Mouse (Mus musculus) gastrocnemius, postnatal 36 days (tissue): Measurements from ENCODE around the gene Srrm4. TPM values are rescaled to one million over a fixed set of nuclear protein-coding genes. Genes with fewer than 3 reads are reported as not detected.

Source experiments
- DNase-seq, 2 experiments: peaks; one replicate each; pipeline ENCODE4 v3.0.0; 2022
- intact Hi-C: fragments of 180-260 bp; cut with DNase I; formaldehyde crosslinking; loops from one replicate; pipeline ENCODE4 v1.15.1; 2025
- total RNA-seq, 2 experiments: library from RNA; stranded (reverse); gene quantifications; 2 replicates each; pipeline ENCODE4 v1.2.3; 2021

The Srrm4 gene
- total RNA-seq, 2 experiments from 2014 or later: 0.10 to 0.18 TPM

DNA sequence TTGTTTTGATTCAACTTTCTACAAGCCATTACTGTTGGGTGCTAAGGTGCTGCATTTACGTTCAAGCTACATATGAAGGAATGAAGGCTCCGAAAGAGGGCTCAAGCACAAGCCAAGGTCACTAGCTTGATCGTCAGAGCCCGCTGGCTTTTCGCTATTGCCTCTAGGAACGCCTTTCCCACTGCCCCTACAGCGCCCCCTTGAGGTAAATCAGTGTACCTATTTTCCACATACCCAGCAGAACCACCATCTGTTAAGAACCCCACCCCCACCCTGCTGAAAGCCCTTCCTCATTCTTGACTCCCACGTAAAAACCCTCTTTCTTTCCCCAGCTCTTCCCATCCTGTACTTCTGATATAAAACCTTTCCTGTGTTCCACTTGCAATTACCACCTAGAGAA lies 35.0 kb downstream of the Srrm4 start:
- intact Hi-C loops: no loop called here

DNA sequence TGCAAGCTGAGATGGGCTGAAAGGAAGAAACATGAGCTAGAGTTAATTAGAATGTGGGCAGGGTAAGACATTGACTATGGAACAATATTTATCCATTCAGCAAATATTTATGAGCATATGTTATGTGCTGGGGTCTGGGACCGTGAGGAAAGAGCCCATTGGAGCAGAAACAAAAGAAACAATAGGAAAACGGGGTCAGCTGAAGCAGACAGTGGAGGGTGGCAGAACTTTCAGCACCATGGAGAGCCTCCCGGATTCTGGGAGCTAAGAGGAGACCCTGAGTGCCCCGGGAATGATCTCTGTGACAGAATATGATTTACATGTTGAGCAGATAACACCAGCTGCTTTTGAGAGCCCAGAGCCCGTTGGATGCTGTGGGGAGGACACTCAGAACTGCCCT lies 37.7 kb downstream of the Srrm4 start:
- intact Hi-C loops: no loop called here
- no peak for DNase-seq

More for the DNA sequence above, 35.0 kb downstream of the Srrm4 start:
- no peak for DNase-seq

DNA sequence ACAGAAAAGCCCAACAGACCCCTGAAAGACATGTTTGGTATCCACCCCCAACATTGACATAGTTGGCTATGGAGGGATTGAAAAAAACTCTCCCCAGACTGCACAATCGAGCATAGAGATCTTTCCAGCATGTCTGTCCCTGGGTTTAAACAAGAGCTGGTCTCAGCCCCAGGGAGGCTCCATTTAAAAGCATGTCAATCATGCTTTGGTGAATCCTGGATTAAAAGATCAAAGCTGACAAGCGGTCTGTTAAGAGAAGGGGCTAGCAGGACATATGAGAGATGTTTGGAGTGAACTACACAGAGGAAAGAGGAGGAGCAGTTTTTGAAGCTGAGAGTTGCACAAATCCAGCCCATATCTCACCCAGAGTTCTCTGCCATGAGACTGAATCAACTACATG lies 38.5 kb downstream of the Srrm4 start:
- intact Hi-C loops: no loop called here
- no peak for DNase-seq

DNA sequence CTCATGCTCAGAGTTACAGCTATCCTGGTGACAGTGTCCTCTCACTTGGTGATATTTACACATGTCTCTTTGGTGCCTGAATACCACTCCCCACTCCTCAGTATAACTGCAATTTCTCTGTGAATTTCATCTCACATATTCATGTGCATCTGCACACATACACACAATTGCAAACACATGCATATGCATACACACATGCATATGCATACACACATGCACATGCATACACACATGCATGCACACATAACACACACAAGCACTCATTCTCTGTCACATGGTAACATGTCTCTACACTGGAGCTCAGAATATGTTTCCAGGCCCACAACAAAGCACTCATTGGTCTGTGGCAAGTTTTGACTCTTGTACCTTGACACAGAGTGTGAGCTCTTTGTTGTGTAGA lies 39.0 kb downstream of the Srrm4 start:
- no peak for DNase-seq

DNA sequence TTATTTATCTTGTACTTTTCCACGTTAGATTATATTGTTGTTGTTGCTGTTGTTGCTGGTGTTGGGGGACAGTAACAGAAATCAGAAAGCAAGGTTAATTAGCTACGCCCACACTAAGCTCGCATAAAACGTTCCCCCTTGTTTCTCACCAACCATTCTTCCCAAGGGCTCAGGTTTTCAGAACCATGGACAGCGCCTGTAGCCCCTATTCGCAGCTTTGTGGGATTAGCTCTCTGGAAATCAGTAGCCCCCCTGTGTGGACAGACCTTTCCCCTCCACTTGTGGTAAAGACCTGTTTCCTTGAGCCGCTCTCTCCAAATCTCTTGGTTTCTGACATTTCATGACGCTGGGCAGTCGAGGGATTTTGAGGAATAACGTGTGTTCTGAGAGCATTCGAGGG lies 45.9 kb downstream of the Srrm4 start:
- no peak for DNase-seq
- intact Hi-C loops: no loop called here

More for the DNA sequence above, 39.0 kb downstream of the Srrm4 start:
- intact Hi-C loops: no loop called here

DNA sequence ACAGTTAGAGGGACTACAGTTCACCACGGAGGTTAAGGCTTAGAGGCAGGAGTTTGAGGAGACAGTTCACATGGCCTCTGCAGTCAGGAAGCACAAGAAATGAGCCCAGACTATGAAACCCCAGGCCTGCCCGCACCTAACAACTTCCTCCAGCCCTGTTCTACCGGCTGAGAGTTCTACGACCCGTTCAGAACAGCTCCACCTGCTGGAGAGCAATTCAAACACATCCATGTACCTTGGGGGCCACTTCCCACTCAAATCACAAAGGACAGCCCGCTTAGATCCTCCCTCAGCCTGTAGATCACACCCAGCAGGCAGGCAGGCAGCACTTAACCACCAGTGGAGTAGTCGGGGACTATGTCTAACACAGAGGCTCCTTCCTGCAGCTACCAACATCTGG lies 49.3 kb downstream of the Srrm4 start:
- DNase-seq: no peak
- intact Hi-C loops: no loop called here

DNA sequence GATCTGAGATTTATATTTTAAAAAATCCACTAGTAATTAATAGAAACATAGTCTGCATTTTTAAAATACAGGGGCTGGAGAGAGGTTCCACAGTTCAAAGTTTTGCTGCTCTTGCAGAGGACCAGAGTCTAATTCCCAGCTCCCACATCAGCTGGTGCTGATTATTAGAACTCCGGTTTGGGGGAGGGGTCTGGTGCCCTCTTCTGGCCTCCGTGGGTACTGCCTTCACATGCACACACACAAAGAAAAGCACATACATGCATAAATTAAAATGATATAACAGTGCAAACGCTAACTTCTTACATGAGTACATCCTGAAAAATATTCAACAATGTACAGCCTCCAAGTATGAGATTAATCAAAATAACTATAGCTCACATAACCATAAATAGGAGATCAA lies 50.5 kb downstream of the Srrm4 start:
- DNase-seq: no peak
- intact Hi-C loops: no loop called here

DNA sequence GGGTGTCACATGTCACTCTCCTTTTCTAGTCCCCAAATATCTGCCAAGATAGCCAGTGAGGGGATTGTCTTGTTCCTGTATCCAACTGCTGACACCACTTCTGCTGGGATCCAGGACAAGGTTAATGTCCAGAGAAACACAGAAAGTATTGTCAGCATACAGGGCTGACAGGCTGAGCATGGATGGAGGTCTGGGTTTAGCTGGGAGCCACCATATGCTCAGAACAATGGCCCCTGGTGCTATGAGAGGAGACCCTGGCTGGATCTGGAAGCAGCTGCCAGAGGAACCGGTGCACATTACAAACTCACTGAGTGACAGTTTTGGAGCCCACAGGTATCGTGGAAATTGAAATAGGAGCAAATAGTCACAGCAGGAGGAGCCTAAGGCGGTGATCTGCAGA lies 52.3 kb downstream of the Srrm4 start:
- no peak for DNase-seq
- intact Hi-C loops: no loop called here

DNA sequence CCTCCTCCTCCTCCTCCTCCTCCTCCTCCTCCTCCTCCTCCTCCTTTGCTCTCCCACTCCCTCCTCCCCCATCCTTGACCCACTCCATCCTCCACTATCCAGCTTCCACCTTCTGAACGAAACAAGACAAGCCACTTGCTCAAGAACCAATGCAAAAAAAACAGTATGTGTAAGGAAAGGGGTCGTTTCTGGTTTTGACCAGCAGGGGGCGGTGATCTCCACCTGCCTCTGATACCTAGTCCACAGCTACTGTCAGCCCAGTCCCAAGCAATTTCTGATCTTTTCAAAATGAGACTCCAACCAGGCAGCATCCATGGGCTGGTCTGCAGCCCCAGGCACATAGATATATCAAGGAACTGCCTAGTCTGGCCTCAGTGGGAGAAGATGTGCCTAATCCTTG lies 53.1 kb downstream of the Srrm4 start:
- DNase-seq: no peak
- intact Hi-C loops: no loop called here

DNA sequence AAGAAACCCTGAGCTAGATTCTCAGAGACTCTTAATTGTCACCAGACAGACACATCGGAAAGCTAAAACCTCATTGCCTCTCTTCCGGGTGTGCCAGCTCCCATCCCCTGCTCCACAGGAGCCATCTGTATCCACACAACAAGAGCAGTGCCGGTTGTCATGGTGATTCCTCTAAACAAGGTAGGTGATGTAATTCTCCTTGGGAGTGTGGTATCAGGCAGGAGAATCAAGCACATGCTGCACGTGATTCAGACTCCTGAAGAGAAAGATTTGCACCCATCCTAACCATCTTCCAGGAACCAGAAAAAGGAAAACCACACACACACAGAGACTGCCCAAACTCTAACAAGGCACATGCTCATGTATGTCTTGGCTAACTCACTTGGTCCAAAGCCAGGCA lies 65.3 kb downstream of the Srrm4 start:
- intact Hi-C loops: no loop called here
- DNase-seq: no peak

DNA sequence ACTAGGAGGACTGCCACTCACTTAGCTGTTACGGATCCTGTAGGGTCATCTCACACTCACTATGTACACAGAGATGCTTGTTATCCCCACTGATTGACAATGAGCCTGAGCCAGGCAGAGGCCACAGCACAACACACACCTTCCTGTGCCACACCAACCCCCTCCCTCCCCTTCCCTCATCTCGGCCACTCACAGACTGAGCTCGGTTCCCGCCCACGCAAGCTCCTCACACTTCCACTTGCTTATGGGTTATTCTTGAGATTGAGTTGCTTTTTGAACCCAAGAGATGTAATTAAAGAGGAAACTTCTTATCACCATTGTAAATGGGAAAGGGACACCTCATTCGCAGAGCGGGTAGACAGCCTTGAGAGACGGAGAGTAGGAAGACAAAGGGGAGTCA lies 66.3 kb downstream of the Srrm4 start:
- DNase-seq: no peak
- intact Hi-C loops: no loop called here

DNA sequence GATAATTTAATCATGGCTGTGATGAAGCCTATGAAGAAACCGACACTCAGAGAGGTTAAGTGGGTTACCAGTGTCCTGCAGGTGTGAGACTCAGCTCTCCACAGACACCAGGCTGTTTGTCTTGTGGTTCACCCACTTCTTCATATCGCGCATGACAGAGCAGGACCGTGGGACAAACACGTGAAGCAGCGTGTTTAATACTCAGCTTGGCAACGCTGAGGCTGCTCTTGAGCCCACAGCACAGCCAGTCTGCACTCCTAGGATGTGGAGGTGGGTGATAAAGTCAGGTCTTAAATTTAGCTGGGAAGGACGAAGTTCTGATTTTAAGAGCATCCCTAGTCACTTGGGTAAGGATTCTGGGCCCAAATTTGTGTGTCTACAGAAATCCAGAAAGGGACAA lies 68.1 kb downstream of the Srrm4 start:
- no peak for DNase-seq
- intact Hi-C loops: no loop called here

DNA sequence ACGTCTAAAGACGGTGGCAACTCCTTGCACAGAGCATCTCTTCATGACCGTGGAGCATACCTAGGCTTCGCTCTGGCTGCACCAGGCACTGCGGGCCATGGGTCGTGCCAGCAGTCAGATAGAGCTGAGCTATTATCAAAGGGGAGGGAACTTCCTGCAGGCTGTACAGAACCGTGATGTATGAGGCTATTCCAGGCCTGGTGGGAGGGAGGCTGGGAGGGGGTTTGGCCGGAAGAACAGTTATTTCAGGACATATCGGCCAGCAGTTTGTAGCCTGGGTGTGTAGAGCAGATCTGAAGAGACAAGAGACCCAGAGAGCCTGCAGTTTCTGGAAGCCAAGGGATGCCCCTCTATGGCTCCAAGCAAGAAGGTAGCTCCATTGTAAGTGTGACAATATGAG lies 68.5 kb downstream of the Srrm4 start:
- DNase-seq: no peak
- intact Hi-C loops: no loop called here

DNA sequence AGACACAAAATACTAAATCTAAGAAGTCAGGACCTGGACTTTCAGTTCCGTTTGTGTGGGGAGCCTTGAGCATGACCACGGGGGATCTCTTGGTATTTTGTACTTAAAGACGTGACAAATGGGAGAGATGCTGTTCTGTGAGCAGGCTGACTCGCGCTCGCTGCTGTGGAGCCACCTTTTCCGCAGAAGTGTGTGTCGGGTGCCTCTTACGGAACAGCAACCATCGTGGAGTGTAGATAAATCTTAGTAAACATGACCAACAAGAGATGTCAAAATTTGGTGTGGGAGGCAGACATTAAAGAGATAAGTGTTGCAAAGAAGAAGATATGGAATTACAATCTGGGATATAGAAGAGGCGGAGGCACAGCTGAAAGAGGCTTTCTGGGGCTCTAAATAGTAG lies 69.3 kb downstream of the Srrm4 start:
- intact Hi-C loops: no loop called here
- DNase-seq: no peak

DNA sequence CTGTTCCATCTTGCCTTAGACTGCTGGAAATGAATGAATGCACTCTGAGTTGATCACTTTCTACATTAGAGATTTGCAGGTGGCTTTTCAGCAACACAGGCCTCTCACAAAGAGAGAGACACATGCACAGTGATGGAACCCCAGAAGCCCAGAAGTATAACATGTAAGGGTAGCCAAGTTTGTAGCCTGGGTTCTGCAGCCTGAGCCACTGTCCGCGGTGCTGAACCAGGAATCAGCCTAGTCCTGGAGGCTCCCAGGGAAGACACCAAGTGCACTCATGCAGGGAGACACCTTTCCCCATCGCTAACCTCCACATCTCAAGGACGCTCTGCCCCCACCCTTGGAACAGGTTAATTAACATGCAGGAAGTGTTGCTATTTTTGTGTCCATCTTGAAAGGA lies 73.6 kb downstream of the Srrm4 start:
- DNase-seq: no peak
- intact Hi-C loops: no loop called here

DNA sequence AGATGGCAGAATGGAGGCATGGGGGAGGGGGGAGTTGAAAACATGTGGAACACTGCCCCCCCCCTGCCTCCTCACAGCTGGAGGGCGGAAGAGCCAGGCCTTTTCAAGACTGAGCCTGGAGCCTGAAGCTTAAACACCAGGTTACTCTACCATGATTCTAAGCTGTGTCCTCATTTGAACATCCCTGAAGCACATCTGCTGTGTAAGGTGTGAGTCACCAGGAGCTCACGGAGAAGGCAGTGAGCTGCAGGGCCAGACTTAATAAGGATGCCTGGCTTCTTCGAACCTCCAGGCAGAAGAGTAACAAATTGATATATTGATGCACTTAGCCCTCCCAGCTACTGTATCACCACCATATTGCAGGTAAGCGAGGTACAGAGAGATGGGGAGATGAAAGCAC lies 79.5 kb downstream of the Srrm4 start:
- intact Hi-C loops: no loop called here
- DNase-seq: no peak

DNA sequence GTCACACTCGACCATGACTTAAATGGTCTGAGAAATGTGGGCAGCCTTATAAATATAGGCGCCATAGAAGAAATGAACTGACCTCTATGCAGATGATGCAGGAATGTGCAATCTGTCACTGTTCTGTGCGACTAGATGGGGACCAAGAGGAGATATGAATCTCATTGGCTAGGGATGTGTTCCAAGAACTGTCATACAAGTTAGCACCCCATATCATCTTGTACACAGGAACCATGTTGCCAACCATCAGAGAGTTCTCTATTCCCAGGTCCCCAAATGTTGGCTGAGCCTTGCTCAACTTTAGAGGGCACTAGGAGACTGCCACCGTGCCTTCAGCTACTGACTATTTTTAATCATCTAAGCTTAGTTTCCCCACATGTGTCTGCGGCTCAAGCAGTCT lies 81.4 kb downstream of the Srrm4 start:
- intact Hi-C loops: no loop called here
- no peak for DNase-seq

DNA sequence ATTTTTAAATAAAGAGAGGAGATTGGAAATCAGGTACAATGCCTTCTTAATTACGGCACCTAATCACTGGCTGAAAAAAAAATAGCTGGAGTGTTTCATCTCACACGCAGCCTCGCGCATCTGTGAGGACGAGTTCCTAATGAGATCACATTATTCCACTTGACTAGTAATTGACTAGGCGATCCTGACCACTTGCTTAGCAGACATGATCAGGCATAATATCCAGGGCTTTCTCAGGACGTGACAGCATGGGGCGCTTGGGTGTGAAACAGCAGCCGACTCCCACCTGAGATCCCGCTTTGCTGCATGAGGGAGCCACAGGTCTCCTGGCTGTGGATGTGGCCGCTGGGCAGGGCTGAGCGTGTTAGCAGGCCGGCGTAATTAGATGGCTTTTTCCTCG lies 90.3 kb downstream of the Srrm4 start:
- no peak for DNase-seq
- intact Hi-C loops: no loop called here

DNA sequence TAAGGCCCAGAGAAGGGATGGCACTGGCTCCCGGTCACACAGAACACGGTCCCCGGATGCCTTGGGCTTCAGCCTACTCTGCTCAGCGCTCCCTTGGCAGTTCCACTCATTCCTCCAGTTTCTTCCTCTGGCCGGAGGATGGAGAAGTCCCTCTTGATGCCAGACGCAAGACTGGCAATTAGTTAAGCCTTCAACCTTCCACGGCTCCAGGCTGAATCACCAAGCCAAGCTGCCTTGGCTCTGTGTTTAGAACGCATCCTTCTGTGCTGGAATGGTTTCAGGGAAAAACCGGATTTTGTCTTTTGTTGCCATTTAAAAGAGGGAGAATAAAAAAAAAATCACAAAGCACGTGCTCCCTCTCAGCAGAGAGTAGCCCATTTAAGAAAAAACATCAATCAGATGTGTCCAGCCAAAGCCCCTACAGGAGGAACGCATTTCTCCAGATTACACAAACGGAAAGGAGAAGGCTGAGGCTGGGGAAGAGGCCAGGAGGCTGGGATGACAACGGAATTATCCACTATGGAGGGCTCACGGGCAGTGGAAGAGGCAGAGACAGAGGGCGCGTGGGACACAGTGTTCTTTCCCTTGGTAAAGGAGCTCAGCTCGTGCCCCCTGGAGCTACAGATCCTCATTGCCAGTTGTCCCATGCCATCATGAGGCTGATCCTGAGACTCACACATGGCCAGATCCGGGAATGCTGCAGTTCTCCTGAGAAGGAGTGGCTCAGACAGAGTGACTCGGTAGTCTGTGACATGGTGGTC lies 92.6 kb downstream of the Srrm4 start:
- intact Hi-C loops: no loop called here
- no peak for DNase-seq

DNA sequence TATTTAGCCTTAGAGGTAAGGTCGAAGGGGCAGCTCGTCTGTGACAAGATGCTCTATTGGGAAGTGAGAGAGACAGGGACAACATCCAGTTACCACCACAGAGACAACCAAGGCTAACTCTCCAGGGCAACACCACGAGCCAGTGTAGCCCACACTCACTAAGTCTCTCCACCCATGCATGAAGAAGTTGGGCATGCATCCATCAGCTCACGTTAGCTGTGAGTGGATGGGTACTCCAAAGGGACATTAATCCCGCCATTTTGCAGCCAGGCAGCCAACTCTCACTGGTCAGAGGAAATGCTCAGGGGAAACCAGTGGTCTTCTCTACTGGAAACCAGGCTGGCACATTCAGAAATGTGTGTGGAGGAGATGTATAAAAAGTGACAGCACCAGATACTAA lies 93.8 kb downstream of the Srrm4 start:
- intact Hi-C loops: no loop called here
- no peak for DNase-seq

DNA sequence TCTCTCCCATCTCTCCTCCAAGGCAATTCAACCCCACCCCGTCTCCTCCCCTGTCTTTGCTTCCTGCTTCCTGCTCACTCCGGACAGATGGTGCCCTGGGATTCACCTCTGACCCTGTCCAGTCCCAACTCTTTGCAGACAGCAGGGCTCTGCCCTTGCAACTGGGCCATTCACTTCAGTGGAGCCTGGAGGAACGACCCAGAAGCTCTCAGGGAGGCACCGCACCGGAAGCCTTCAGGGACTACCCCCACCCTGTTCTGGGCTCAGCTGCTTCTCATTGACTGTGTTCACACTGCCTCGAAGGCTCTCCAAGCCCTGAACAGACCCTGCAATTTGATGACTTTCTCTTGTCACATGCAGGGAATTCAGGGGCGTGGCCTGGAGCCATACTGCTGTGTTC lies 94.4 kb downstream of the Srrm4 start:
- intact Hi-C loops: no loop called here
- DNase-seq: no peak

DNA sequence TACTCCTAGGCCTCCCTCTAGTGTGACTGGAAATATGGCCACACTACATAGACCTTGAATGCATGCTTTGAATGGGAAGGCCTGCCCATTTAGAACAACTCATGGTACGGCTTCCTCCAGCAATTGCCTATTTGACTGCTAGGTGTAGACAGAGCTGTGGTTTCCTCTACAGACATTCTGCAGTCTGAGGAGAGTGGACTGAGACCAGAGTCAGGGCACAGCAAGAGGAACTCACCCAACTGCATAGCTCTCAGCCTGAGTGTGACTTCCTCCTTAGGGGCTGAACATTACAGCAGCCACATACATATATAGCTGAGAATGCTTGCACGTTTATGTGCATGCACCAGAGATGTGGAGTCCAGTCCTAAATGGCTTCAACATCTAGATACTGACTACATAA lies 94.9 kb downstream of the Srrm4 start:
- no peak for DNase-seq
- intact Hi-C loops: no loop called here

DNA sequence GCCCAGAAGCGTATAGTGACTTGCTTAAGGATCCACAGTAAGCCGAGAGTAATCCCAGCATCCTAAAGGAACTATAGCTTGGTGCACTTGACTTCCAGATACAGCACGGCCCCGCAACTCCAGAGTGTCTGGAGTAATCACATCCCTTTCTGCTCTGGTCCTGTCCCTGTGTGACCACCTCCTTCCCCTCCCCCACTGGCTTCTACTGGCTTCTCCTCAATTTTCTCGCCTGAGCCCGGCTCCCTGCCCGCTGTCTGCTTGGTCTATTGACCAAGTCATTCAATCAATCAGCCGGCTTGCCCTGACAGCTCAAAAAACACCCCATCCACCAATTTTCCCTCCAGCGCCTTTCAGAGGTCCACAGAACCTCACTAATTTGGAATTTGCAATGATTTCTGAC lies 96.2 kb downstream of the Srrm4 start:
- intact Hi-C loops: no loop called here
- DNase-seq: no peak
